Mouse (Mus musculus) left cerebral cortex, postnatal 4 days (tissue): ENCODE measurements around the gene Dpf1. TPM values are rescaled to one million over a fixed set of nuclear protein-coding genes. Genes with fewer than 3 reads are reported as not detected.

Experiments
- DNase-seq: peaks from one replicate; pipeline ENCODE4 v3.0.0-alpha.2; 2022
- intact Hi-C: fragments of 180-260 bp; cut with DNase I; formaldehyde crosslinking; loops from one replicate; pipeline ENCODE4 v1.15.1; 2025
- total RNA-seq, 2 experiments: library from RNA; stranded (reverse); gene quantifications; 2 replicates each; pipeline ENCODE4 v1.2.3; 2021

The Dpf1 gene
- total RNA-seq, 2 experiments from 2014 or later: 222 to 228 TPM

GRCm38 (mm10) chr7:29306619-29307018, 2.9 kb downstream of the Dpf1 start:
- intact Hi-C loops: loop anchor here (5.0 to 10.0 kb wide), 2 partner anchors 58 to 216 kb away; no protein-coding TSS in a partner anchor
- DNase-seq: no peak

GRCm38 (mm10) chr7:29307350-29308104, 3.8 kb downstream of the Dpf1 start:
- intact Hi-C loops: loop anchor here (5.0 to 10.0 kb wide), 2 partner anchors 57 to 215 kb away; no protein-coding TSS in a partner anchor
- DNase-seq: peak; percentile 95

- intact Hi-C loops: loop anchor here (5.0 to 10.0 kb wide), 2 partner anchors 56 to 213 kb away; no protein-coding TSS in a partner anchor
- no peak for DNase-seq
Observed at GRCm38 (mm10) chr7:29309221-29309721, 5.5 kb downstream of the Dpf1 start.

- intact Hi-C loops: loop anchor here (5.0 to 10.0 kb wide), 2 partner anchors 55 to 213 kb away; no protein-coding TSS in a partner anchor
Observed at GRCm38 (mm10) chr7:29309749-29310148, 6.0 kb downstream of the Dpf1 start.

GRCm38 (mm10) chr7:29313051-29313450, 9.3 kb downstream of the Dpf1 start:
- DNase-seq: no peak
- intact Hi-C loops: no loop called here

More at GRCm38 (mm10) chr7:29309749-29310148, 6.0 kb downstream of the Dpf1 start:
- DNase-seq: no peak

GRCm38 (mm10) chr7:29313572-29314261, 10.0 kb downstream of the Dpf1 start:
- intact Hi-C loops: no loop called here
- DNase-seq: no peak

GRCm38 (mm10) chr7:29314844-29315628, 11.3 kb downstream of the Dpf1 start:
- intact Hi-C loops: no loop called here
- no peak for DNase-seq

GRCm38 (mm10) chr7:29316137-29316734, 12.5 kb downstream of the Dpf1 start:
- intact Hi-C loops: no loop called here
- no peak for DNase-seq

GRCm38 (mm10) chr7:29316976-29317375, 13.2 kb downstream of the Dpf1 start:
- peak; percentile 78 for DNase-seq
- intact Hi-C loops: no loop called here

- no peak for DNase-seq
- intact Hi-C loops: no loop called here
Observed at GRCm38 (mm10) chr7:29317558-29317957, 13.8 kb downstream of the Dpf1 start.

- intact Hi-C loops: no loop called here
- DNase-seq: no peak
Observed at GRCm38 (mm10) chr7:29318115-29318911, 14.6 kb downstream of the Dpf1 start.

GRCm38 (mm10) chr7:29319337-29320307, 15.9 kb downstream of the Dpf1 start:
- DNase-seq: no peak
- intact Hi-C loops: no loop called here

GRCm38 (mm10) chr7:29327087-29327486, 23.3 kb downstream of the Dpf1 start:
- intact Hi-C loops: no loop called here
- no peak for DNase-seq

- no peak for DNase-seq
Observed at GRCm38 (mm10) chr7:29328984-29329383, 25.2 kb downstream of the Dpf1 start.

GRCm38 (mm10) chr7:29334156-29334555, 30.4 kb downstream of the Dpf1 start:
- intact Hi-C loops: no loop called here
- no peak for DNase-seq

More at GRCm38 (mm10) chr7:29328984-29329383, 25.2 kb downstream of the Dpf1 start:
- intact Hi-C loops: no loop called here

GRCm38 (mm10) chr7:29335276-29335675, 31.5 kb downstream of the Dpf1 start:
- intact Hi-C loops: no loop called here
- DNase-seq: no peak

GRCm38 (mm10) chr7:29335841-29336671, 32.3 kb downstream of the Dpf1 start:
- DNase-seq: no peak
- intact Hi-C loops: no loop called here
